Mouse (Mus musculus) embryonic fibroblast, embryonic 13.5 days (primary cell): ENCODE measurements around the gene Gabrg3.

Source experiments
- CTCF ChIP-seq: IDR thresholded peaks from 2 replicates; pipeline ENCODE4 v1.5.1; 2011; ENCODE audit warnings: mild to moderate bottlenecking, control low read depth, low read length, moderate library complexity, borderline replicate concordance; ENCODE audit not compliant: insufficient read depth
- POLR2A ChIP-seq: IDR thresholded peaks from 2 replicates; pipeline ENCODE4 v1.6.1; 2011; ENCODE audit warnings: low read depth, mild to moderate bottlenecking, control low read depth, low read length, moderate library complexity

DNA sequence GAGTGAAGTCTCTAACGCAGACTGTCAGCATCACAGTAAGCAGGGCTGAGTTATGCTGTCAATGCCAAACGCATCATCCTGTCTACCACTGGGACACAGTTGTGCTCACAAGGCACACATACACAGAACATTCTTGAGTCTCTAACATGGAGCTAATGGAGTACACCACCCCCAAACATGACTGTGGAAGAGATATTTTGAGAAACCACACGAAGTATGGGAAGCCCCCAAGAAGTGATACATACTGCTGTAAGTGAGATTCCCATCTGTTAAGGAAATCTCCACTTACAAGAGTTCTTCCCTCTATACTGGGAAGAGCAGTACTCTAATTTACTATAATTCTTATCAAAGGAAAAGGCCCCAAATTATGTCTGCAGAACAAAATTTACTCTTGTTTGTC, 286.9 kb downstream of the Gabrg3 start:
- TF ChIP-seq CTCF (no peak), POLR2A (no peak)
